Mouse (Mus musculus) cerebellum, adult 11-12 months (tissue): ENCODE data around the gene Zfp758.

Experiments used
- DNase-seq: peaks from one replicate; pipeline ENCODE4 v3.0.0; 2022

Gene Zfp758

DNA sequence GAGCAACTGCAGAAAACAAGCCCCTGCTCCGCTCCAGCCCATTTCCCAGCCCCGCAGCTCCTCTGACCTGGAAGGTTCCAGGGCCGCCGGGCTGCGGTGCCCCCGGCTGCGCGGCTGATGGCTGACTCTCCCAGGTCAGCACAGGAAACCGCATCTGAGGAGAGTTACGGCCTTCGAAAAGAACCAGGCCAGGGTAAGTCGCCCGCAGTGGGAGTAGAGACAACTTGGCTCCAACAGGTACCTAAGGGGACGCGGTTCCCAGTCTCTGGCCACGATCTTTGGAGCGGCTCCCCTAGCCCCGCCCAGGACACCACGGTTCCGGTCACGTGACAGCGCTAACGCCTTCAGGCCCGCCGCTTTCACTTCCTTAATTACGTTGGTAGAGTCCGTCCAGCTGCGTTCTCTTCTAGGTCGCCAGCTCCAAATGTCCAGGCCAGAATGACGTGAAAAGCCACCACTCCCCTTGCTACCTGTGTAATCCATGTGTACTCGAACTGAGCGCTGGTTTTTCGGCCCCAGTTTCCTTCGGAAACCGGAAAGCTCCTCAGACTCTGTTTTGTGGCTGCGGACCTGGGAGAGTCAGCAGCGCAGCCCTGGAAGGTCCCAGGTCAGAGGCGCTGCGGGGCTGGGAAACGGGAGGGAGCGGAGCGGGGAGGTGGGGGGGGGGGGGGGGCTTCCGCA, at the start of gene Zfp758, which contains the start of gene Zfp944:
Gene Zfp758 (plus strand): TSS at position 353 of the 681 bp plus-strand sequence.
Gene Zfp944 (minus strand): TSS at position 300 of the 681 bp plus-strand sequence.
- DNase-seq = peak; percentile 53

GRCm38 (mm10) chr17:22314219-22314618, 47.0 kb upstream of the Zfp758 start:
- DNase-seq = peak; percentile 20

DNA sequence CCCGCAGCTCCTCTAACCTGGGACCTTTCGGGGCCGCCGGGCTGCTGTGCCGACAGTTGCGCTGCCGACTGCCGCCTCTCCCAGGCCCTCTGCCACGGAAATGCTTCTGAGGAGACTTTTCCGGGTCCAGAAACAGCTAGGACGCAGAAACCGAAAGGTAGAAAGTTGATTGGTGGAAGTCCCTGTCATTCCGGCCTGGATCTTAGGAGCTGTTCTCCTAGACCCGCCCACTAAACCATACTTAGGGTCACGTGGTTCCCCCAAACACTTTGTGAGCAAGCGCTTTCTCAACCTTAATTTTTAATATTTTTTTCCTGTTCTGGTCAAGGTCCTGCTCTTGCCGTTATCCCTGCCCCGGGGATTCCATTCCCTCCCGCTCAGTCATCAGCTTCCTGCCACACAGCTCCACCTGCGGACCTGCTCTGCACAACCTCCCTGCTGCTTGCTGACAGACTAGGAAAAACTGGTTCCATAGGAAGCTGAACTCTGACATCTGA, 46.5 kb upstream of the Zfp758 start, which contains the start of gene CT030661.1:
Gene CT030661.1 (minus strand): TSS at position 108 of the 497 bp plus-strand sequence.
- DNase-seq = peak; percentile 91

DNA sequence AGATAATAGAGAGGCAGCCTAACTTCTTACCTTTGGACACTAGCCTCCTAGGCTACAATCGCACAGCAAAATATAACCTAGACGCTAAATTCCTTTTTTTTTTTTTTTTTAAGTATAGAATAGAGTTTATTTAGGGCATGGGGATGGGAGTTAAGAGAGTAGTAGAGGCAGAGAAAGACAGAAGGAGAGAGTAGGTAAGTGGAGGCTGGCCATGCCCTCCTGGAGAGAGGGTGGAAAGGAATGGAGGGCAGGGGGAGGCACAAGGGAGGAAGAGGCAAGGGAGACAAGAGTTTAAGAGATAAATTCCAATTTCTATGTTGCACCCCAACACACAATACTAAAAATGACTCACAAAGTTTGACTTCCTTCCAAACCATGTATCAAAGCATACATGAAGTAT, 46.0 kb upstream of the Zfp758 start:
- peak; percentile 12 for DNase-seq

- no peak for DNase-seq
Observed at GRCm38 (mm10) chr17:22352794-22353193, 8.5 kb upstream of the Zfp758 start.

- no peak for DNase-seq
Observed at GRCm38 (mm10) chr17:22360572-22360971, 681 bp upstream of the Zfp758 start.

DNA sequence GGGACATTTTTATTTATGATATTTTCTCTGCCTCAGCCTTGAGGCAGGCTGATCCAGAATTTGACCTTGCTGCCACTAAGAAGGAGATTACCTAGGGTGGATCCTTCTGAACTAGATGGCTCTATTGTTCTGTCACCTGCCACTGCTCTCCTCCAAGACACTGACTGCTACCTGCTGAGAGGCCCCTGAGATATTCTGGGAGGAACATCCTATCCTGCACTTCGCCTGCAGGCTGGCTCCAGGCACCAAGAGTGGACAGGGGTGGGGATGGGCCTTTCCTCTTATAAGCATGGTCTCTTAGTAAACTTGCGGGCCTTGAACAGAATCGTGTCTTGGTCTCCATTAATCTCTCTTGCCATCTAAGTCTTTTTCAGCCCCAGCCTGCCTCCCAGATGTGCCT, 2.6 kb downstream of the Zfp758 start:
- DNase-seq = no peak

DNA sequence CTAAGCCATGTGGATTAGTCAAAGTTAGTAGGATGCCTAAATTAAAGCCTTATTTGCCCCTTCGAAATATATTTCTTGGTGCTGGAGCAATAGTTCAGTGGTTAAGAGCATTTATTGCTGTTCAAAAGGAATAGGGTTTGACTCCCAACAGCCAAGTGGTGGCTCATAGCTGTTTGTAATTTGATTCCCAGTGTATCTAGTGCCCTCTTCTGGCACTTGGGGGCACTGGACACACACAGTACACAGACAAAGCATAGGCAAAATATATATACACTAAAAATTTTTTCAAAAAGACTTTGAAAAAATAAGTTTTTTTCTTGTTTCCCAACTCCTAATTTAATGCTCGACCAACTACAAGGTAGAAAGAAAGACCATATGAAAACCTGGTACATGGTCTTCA, 49.5 kb downstream of the Zfp758 start:
- DNase-seq = no peak

- peak; percentile 29 for DNase-seq
Observed at GRCm38 (mm10) chr17:22417510-22417909, 56.3 kb downstream of the Zfp758 start.

DNA sequence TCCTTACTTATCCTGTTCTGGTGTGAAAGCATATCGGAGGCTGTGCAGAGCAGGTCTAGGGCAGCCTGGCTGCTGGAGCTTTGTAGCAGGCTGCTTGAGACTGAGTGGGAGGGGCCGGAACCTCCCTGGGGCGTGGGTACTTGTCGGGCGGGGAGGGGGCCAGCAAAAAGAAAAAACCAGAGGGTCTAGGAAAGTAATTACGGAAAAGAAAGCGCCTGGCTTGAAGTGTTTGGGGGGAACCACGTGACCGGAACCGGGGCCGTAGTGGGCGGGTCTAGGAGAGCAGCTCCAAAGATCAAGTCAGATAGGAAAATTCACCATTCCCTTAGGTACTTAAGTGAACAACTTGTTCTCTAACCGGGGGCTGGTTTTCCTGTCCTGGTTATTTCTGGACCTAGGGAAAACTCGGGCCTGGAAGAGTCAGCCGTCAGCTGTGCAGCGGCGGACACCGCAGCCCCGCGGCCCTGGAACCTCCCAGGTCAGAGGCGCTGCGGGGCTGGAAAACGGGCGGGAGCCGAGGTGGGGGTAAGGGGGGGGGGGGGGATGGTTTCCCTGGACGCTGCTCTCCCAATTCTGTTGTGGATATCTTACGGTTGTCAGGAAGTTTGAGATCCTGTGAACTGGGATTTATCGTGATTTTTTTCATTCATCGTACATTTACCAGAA, 62.8 kb downstream of the Zfp758 start, which contains the start of gene Zfp946:
Gene Zfp946 (plus strand): TSS at position 271 of the 666 bp plus-strand sequence.
- peak; percentile 80 for DNase-seq

DNA sequence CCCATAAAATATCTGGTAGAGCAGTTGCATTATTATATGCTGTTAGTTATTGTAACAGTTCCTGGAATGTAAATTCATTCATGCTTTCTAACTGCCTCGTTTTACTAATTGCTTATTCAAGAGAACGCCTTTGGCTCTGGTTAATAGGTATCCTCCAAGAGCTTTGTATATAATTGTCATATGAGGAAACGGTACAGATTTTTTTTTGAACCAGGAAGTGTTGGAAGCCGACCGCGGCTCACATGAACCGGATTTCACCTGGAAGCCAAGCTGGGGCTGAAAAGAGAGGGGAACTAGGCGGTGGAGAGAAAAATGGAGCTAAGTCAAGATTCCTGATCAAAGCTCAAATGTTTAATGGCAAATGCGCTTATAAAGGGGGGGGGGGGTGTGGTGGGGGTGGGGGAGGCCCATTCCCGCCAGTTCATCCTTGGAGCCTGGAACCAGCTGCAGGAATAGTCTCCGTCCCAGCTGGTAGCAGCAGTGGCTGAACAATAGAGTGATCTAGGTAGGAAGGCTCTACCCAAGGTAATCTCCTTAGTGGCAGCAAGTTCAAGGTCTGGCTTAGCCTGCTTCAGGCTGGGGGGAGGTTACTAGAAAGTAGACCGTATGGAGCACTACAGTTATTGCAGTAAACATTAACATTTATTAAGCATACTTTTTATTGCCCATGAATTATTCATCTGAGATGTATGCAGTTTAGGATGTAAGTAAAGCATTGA, 63.5 kb downstream of the Zfp758 start:
- DNase-seq = peak; percentile 28
